Mouse (Mus musculus) retina, embryonic 14.5 days (tissue): Measurements from ENCODE around the gene Tpp2.
"Not testable (repeated sequence)": the region's sequence is repeated elsewhere in the genome, so short reads cannot be mapped to it uniquely, and the experiment has no call there.

Source experiments
- DNase-seq: peaks from one replicate; pipeline ENCODE4 v3.0.0-alpha.2; 2015; ENCODE audit warnings: low spot score

Tpp2 gene

DNA sequence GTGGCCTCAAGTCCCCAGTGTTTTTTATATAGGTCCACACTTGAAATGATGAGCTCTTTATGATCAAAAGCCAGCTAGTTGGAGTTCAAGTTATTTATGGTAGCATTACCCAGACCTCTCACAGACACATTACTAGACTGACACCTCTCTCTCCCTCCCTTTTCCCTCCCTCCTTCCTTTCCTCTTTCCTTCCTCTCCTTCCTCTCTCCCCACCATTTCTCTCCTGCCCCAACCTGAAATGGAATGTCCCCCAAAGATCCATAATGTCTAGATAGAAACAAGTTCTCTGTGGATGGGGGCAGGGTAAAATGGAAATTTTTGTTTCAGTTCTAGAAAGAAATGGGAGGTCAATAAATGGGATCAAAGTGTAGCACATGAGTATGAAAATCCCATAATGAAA, 86.5 kb downstream of the Tpp2 start, which contains the start of gene Mettl21c:
TSS of gene Mettl21c (minus strand) at position 101 of the 400 bp plus-strand sequence.
- no peak for DNase-seq

DNA sequence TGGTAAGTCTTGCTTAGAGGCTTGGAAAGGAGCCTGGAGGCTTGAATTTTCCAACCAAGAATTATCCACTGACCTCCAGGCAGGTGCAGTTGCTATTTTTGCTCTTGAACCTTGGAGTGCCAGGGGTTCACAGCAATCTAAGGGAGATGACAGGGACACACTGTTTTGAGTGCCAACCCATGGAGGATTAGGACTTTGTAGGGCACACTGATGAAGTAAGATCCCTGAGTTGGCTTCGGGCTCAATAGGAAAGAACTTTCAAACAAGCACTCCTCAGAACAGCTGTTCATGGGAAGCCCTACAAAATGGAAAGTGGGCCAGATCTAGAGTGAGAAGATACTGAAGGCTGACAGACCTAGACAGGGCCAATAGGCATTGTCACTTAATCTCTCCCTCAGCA, 89.2 kb downstream of the Tpp2 start:
- no peak for DNase-seq

DNA sequence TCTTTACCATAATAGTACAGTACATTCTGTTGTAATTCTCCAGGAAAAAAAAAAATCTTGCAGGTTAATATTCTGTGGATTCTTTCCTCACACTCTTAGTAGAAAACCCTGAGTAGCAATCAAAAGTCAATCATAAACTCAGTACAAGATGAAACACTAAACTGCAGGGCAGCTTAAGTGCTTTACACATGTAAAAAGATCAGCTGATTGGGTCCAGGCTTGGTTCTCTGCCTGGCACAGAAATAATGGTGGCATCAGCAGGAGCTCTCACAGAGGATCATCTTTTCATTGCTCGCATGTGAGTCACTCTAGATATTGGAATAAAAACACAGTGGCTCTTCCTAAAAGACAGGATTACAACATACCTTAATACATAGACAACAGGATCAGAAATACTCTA, 94.2 kb downstream of the Tpp2 start:
- no peak for DNase-seq

DNA sequence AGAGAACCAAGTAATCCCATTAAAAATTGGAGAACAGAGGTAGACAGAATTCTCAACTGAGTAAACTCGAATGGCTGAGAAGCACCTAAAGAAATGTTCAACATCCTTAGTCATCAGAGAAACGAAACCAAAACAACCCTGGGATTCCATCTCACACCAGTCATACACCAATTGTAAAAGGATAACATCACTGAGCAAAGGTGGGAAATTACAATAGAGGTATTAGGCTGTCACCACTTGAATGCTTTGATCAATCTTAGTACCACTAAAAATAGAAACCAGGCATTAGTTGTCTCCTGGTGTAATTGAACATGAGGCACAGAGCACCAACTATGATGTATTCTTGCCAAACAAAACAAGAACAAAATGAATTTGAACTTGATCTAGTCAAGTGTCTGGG, 98.8 kb downstream of the Tpp2 start:
- DNase-seq, result no peak

DNA sequence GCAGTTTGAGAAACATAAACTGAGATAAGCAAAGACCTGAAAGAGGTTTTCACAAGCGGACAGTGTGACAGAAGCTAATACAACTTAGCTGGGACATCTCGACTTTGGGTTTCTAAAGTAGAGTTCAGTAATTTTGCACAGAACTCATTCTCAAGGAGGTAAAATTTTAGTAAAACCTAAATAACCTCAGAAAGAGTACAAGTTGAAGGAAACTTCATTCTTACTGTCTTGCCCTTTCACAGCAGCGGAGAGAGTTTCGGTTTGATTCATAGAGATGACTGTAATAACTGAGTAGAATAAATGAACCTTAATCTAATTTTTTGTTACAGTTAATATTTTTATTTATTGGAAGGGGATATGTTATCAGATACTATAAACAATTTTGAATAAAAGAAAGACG, 99.5 kb downstream of the Tpp2 start:
- DNase-seq, result no peak

DNA sequence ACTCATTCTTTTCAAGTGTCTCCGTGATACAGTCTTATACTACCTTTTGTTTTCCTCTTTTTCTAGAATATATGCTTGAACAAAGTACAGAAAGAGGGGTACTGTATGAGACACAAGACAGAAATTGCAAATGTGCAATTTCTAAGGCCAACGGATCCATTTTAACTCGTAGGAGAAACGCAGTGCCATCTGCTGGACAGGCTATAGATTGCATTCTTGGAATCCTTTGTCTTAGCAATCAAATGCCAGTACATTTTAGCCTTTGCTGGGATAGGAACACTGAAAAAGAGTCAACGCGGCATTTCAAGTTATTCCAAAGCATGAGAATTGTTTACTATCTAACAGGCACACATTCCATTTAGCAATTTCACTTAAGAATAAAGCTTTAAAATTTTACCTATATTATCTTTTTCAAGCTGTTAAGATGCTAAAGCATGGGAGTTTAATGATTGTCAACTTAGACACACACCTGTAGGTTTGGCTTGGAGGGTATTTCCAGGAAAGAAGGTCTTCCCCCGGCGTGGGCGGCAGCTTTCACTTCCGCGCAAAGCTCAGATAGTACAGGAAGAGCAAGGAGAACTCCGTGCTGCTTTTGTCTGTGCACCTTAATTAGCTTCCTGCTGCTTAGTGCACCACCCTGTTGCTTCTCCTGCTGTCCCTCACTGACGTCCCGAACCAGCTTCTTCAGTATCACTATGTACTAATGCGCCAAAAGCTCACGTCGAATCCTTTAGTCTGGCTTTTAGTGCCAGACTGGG, 108.5 kb downstream of the Tpp2 start:
- peak; percentile 86 for DNase-seq

DNA sequence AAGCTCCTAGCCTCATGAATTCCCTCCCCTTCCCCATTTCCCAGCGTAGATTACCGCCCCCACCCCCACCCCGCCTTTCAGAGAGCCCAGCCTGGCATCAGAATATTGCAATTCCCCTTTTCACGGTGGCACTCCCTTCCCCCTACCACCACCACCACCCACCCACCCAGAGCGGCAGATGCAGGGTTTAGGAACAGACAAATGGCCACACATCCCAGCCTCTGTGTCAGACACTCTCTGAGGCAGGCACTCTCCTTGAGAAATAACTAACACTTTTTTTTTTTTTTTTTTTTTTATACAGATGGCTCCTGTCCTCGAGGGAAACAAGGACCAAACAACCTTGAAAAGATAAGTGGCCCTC, 109.1 kb downstream of the Tpp2 start:
- DNase-seq, result no peak

DNA sequence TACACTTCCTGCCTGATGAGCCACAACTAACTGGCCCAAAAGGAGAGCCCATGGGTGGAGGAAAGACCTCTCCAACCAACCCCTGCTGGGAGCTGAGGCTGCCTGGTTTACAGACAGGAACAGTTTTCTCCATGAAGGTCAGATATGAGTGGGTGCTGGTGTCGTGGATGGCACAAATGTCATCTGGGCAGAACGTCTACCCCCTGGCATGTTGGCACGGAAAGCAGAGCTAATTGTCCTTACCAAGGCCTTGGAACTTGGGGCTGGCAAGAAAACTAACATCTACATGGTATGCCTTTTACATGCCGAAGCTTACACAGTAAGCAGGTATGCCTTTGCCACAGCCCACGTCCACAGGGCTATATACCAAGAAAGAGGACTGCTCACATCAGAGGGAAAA, 112.2 kb downstream of the Tpp2 start:
- not testable (repeated sequence) for DNase-seq

DNA sequence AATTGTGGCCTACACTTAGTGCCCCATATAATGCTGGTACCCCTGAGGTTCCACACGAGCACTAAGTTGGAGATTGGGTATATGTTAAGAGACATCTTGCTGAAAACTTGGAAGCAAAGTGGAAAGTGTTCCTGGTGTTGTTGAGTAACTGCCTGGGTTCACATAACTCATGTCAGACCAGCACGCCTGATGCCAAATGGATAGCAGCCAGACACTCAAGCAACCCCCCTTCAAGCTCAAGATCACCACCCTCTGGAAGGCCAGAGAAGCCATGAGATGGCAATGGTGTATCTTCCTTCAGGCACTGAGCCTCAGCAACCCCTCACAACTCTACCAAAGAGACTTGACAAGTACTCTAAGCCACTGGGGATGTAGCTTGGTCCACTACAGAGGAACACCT, 113.1 kb downstream of the Tpp2 start:
- DNase-seq, result no peak
